Mouse (Mus musculus): Measurements from ENCODE around the gene Evx1. TPM values are rescaled to one million over a fixed set of nuclear protein-coding genes. Genes with fewer than 3 reads are reported as not detected.
A peak's percentile ranks its signal among the peaks of the same experiment; 100 is the strongest.

The Evx1 gene
- polyA plus RNA-seq, 1 experiment from 2014 or later: not detected

DNA sequence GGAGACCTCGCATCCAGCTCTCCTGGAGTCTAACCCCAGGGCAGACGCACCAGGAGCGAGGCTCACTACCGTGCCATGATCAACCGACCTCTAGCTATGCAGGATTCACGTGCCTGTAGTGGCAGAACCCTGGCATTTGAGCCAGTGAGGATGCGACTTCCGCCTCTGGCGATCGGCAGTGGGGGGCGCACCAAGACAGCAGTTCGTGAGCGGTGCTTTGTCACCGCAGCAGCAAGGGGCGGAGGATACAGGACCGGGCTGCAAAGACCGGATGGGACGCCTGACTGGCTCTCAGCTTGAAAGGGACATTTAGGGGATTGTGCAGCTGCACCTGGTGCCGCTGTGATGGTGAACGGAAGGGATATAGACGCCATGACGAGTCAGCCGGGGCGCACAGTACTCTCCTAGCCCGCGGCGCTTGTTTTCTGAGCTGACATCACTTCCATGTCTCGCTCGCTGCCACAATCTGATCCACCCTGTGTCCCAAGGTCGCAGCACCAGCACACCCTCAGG lies 7.4 kb upstream of the Evx1 start:
- peak overlapping the region; percentile 38 for H3K4me3 ChIP-seq (ENCODE audit: low read length)
- H3K4me2 ChIP-seq (replicated peaks; ENCODE audit: low read depth, low read length): peak overlapping the region; percentile 65
- H3K9ac ChIP-seq (ENCODE audit: low read depth, low read length): peak overlapping the region; percentile 32; the same call in 1 of the 2 replicates
- WGBS: under 1% methylated on average over 30 of the region's 30 CpGs
- H3K9me3 ChIP-seq (ENCODE audit: control insufficient read depth, low read length): no peaks in the 10 kb centered on the region
- H3K27ac ChIP-seq (ENCODE audit: low read depth, low read length): no peak overlapping the region
- peak; percentile 88 for ATAC-seq (ENCODE audit: low FRiP score, low TSS enrichment)
- H3K4me1 ChIP-seq (ENCODE audit: control insufficient read depth, insufficient read depth, low read length): no peaks in the 10 kb centered on the region
- H3K27me3 ChIP-seq (ENCODE audit: control insufficient read depth, insufficient read depth, low read length): peaks cover 55% of the 10 kb centered on the region
- no peaks in the 10 kb centered on the region for H3K36me3 ChIP-seq (ENCODE audit: control insufficient read depth, insufficient read depth, low read length)

DNA sequence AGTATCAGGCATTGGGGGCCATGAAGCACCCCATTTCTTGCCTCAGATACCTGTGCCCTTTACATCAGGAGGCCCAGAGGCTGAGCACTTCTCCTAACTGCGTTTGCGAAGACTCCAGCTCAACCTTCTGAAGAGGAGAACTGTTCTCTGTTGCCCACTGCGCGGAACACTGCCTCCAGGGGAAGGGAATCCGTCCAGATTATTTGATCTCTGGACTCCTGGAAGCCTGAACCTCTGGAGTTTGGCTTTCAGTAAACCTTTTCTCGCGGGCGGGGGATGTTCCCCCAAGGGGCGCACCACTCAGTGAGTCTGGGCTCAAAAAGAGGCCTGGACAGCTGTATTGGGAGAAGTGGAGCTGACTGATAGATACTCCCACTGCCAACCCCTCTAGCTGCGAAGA lies 3.5 kb upstream of the Evx1 start:
- no peak overlapping the region for H3K9ac ChIP-seq (ENCODE audit: low read depth, low read length)

DNA sequence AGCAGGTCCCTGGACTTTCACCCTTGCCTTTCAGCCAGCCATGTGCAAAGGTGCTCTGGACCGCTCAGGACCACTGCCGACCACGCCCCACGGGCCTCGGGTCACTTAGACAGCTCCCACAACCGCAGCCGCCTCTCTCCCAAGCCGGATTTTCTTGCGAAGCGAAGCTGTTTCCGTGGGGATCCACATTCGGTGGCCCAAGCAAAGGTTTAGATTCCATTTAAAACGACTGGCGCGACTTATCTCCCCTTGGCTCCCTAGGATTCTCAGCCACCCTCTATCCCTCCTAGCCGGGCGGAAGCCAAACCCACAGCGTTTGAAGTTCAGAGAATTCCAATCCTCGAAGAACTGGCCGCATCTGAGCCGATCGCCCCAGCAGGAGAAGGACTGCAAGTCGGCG lies 2.9 kb upstream of the Evx1 start:
- Histone ChIP-seq H3K4me1 (ENCODE audit: control insufficient read depth, insufficient read depth, low read length) (peaks cover 8% of the 10 kb centered on the region), H3K9ac (ENCODE audit: low read depth, low read length) (no peak overlapping the region), H3K36me3 (ENCODE audit: control insufficient read depth, insufficient read depth, low read length) (no peaks in the 10 kb centered on the region), H3K9me3 (ENCODE audit: control insufficient read depth, low read length) (no peaks in the 10 kb centered on the region), H3K27ac (ENCODE audit: low read depth, low read length) (no peak overlapping the region), H3K4me3 (ENCODE audit: low read length) (no peak overlapping the region), H3K27me3 (ENCODE audit: control insufficient read depth, insufficient read depth, low read length) (peaks cover 85% of the 10 kb centered on the region), H3K4me2 (replicated peaks; ENCODE audit: low read depth, low read length) (no peak overlapping the region)
- WGBS: 1% methylated on average over 24 of the region's 24 CpGs
- ATAC-seq (ENCODE audit: low FRiP score, low TSS enrichment): no peak

More for the DNA sequence above, 3.5 kb upstream of the Evx1 start:
- Histone ChIP-seq H3K9me3 (ENCODE audit: control insufficient read depth, low read length) (no peaks in the 10 kb centered on the region), H3K27ac (ENCODE audit: low read depth, low read length) (no peak overlapping the region), H3K4me1 (ENCODE audit: control insufficient read depth, insufficient read depth, low read length) (peaks cover 8% of the 10 kb centered on the region), H3K36me3 (ENCODE audit: control insufficient read depth, insufficient read depth, low read length) (no peaks in the 10 kb centered on the region), H3K27me3 (ENCODE audit: control insufficient read depth, insufficient read depth, low read length) (peaks cover 82% of the 10 kb centered on the region), H3K4me3 (ENCODE audit: low read length) (no peak overlapping the region), H3K4me2 (replicated peaks; ENCODE audit: low read depth, low read length) (no peak overlapping the region)
- WGBS: 34% methylated on average over 10 of the region's 10 CpGs
- no peak for ATAC-seq (ENCODE audit: low FRiP score, low TSS enrichment)

DNA sequence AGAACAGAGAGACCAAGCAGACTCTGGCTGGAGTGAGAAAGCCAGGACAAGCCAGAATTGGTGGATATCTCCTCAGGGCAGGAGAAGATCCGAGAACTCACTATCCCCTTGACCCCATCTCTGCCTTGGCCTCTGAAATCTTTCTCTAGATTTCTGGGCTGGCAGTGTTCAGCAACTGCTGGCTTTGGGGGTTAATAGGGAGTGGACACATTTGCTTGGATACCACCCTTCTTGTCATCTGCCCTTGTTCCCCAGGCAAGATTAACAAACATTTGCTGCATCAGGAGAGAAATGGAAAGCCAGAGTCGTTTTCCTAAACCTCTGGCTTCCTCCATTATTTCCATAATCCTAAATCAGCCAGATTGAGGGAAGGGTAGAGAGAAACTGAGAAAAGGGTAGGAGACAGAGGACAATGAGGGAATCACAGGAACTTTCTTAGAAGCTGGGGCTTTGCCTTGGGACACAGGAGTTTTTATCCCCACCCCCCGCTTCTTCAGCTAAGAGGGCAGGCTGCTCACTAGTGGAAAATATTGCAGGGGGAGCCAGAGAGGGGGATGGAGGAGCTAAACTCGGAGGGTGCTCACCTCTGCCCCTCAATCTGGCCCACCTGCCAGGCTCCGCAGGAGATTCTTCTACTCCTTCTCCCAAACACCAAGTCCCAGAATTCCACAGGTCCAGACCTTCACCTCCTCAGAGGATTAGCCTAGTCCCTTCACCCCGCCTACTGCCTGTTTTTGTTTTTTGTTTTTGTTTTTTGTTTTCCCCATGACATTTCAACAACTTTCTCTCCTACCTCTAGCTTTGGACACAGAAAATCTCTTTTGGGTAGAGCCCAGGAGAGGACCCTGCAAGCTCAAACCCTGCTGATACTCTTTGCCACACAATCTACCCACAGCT lies 1.4 kb upstream of the Evx1 start:
- H3K36me3 ChIP-seq (ENCODE audit: control insufficient read depth, insufficient read depth, low read length): no peaks in the 10 kb centered on the region
- no peak overlapping the region for H3K4me2 ChIP-seq (replicated peaks; ENCODE audit: low read depth, low read length)
- ATAC-seq (ENCODE audit: low FRiP score, low TSS enrichment): no peak
- H3K27ac ChIP-seq (ENCODE audit: low read depth, low read length): no peak overlapping the region
- peaks cover 15% of the 10 kb centered on the region for H3K4me1 ChIP-seq (ENCODE audit: control insufficient read depth, insufficient read depth, low read length)
- H3K4me3 ChIP-seq (ENCODE audit: low read length): no peak overlapping the region
- no peaks in the 10 kb centered on the region for H3K9me3 ChIP-seq (ENCODE audit: control insufficient read depth, low read length)
- H3K9ac ChIP-seq (ENCODE audit: low read depth, low read length): no peak overlapping the region
- H3K27me3 ChIP-seq (ENCODE audit: control insufficient read depth, insufficient read depth, low read length): peaks cover 89% of the 10 kb centered on the region
- 11% methylated on average over 6 of the region's 6 CpGs for WGBS

DNA sequence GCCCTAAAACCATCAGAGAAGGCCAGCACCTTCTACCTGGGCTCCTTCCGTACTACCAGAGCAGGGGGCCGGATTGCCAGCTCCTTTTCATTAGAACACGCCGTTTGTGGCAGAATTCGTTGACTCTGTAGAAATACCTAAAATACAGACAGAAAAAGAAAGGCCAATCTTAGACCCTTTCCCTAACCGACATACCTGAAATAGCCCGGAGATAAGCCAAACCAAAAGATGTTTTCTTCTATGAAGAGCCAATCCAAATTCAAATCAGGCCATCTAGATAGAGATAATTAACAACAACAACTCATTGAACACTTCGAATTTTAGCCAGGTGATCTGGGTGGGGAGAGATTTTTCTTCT lies 761 bp upstream of the Evx1 start:
- ATAC-seq (ENCODE audit: low FRiP score, low TSS enrichment): no peak
- Histone ChIP-seq H3K27me3 (ENCODE audit: control insufficient read depth, insufficient read depth, low read length) (peaks cover 89% of the 10 kb centered on the region), H3K27ac (ENCODE audit: low read depth, low read length) (no peak overlapping the region), H3K9ac (ENCODE audit: low read depth, low read length) (no peak overlapping the region), H3K4me3 (ENCODE audit: low read length) (no peak overlapping the region), H3K4me1 (ENCODE audit: control insufficient read depth, insufficient read depth, low read length) (peaks cover 15% of the 10 kb centered on the region), H3K4me2 (replicated peaks; ENCODE audit: low read depth, low read length) (no peak overlapping the region), H3K36me3 (ENCODE audit: control insufficient read depth, insufficient read depth, low read length) (no peaks in the 10 kb centered on the region), H3K9me3 (ENCODE audit: control insufficient read depth, low read length) (no peaks in the 10 kb centered on the region)
- 4% methylated on average over 8 of the region's 8 CpGs for WGBS

DNA sequence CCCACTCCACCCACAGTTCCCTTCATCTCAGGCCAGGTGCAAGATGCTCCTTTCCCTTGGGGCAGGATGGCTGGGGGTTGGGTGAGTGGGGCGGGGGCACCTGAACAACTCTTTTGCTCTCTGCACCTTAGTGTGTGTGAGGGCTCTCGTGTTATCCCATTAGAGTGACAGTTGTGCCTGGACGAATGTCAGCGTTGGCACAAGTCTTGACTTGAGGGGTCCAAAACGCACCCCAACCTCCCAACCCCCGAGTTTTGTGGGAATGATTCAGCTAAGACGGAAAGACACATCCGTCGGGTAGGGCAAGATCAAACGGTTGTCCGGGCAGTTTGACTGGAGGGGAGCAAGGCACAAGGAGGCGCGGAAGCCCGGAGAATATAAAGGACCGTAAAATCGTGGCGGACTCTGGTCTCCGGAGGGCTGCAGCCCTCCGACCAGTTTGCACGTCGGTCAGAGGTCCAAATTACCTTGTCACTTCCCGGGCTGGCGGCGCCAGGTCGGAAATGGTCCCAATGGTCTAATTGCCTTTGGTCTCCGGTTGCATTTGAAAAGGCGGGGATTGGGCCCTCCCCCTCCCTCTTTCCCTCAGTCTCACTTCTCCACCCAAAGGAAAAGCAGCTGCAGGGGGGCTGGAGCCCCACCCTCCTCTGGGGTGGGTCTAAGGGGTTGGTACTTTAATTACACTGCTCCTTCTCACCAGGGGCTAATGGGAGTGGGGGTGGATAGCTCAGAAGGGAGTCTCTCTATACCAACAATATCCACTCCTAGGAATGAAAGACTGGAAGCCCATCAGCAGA lies 1.2 kb downstream of the Evx1 start:
- no peak for ATAC-seq (ENCODE audit: low FRiP score, low TSS enrichment)
- no peak overlapping the region for H3K27ac ChIP-seq (ENCODE audit: low read depth, low read length)
- peak overlapping the region; percentile 19; the same call in 1 of the 2 replicates for H3K4me2 ChIP-seq (replicated peaks; ENCODE audit: low read depth, low read length)
- H3K36me3 ChIP-seq (ENCODE audit: control insufficient read depth, insufficient read depth, low read length): no peaks in the 10 kb centered on the region
- no peaks in the 10 kb centered on the region for H3K9me3 ChIP-seq (ENCODE audit: control insufficient read depth, low read length)
- H3K4me3 ChIP-seq (ENCODE audit: low read length): peak overlapping the region; percentile 22
- under 1% methylated on average over 27 of the region's 27 CpGs for WGBS
- H3K4me1 ChIP-seq (ENCODE audit: control insufficient read depth, insufficient read depth, low read length): peaks cover 15% of the 10 kb centered on the region
- H3K9ac ChIP-seq (ENCODE audit: low read depth, low read length): no peak overlapping the region
- peaks cover 90% of the 10 kb centered on the region for H3K27me3 ChIP-seq (ENCODE audit: control insufficient read depth, insufficient read depth, low read length)

DNA sequence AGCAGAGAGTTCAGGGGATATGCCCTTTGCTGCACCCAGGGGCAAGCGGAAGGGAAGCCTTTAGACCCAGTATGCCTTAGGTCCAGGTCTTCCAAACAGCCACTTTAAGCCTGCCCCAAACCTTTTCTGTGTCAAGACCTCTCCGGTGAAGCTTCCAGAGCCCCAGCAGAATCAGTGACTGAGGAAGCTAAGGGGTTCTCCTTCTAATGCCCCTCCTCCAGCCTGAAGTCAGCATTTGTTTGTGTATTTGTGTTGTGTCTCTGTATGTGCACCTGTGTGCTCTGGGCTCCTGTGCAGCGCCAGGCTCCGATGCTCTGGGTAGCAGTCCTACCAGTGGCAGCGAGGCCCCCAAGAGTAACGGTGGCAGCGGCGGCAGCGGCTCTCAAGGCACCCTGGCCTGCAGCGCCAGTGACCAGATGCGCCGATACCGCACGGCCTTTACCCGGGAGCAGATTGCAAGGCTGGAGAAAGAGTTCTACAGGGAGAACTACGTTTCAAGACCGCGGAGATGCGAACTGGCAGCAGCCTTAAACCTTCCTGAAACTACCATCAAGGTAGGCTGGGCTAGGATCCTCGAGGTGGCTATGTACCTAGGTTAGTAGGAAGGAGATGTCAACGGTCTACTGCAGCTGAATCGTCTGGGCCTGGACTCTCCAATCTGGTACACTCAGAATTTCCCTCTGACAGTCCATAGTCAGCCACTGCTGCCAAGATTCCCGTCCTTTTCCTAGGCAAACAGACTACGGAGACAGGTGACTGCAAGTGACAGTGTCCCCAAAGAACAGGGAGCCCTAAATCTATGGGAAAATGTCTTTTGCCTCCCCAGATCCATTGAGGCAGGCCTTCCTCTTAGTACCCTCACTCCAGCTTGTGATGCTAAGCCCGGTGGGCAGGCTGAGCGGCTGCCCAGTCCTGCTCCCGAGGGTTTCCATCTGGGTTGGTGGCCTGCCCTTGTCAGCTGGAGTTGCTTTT lies 2.4 kb downstream of the Evx1 start:
- WGBS: 7% methylated on average over 27 of the region's 27 CpGs
- peak overlapping the region; percentile 29; the same call in 1 of the 2 replicates for H3K4me3 ChIP-seq (ENCODE audit: low read length)
- peak overlapping the region; percentile 44; the same call in 1 of the 2 replicates for H3K4me2 ChIP-seq (replicated peaks; ENCODE audit: low read depth, low read length)
- H3K36me3 ChIP-seq (ENCODE audit: control insufficient read depth, insufficient read depth, low read length): no peaks in the 10 kb centered on the region
- H3K4me1 ChIP-seq (ENCODE audit: control insufficient read depth, insufficient read depth, low read length): peaks cover 15% of the 10 kb centered on the region
- no peak overlapping the region for H3K27ac ChIP-seq (ENCODE audit: low read depth, low read length)
- no peaks in the 10 kb centered on the region for H3K9me3 ChIP-seq (ENCODE audit: control insufficient read depth, low read length)
- ATAC-seq (ENCODE audit: low FRiP score, low TSS enrichment): no peak
- H3K27me3 ChIP-seq (ENCODE audit: control insufficient read depth, insufficient read depth, low read length): peaks cover 89% of the 10 kb centered on the region
- no peak overlapping the region for H3K9ac ChIP-seq (ENCODE audit: low read depth, low read length)

DNA sequence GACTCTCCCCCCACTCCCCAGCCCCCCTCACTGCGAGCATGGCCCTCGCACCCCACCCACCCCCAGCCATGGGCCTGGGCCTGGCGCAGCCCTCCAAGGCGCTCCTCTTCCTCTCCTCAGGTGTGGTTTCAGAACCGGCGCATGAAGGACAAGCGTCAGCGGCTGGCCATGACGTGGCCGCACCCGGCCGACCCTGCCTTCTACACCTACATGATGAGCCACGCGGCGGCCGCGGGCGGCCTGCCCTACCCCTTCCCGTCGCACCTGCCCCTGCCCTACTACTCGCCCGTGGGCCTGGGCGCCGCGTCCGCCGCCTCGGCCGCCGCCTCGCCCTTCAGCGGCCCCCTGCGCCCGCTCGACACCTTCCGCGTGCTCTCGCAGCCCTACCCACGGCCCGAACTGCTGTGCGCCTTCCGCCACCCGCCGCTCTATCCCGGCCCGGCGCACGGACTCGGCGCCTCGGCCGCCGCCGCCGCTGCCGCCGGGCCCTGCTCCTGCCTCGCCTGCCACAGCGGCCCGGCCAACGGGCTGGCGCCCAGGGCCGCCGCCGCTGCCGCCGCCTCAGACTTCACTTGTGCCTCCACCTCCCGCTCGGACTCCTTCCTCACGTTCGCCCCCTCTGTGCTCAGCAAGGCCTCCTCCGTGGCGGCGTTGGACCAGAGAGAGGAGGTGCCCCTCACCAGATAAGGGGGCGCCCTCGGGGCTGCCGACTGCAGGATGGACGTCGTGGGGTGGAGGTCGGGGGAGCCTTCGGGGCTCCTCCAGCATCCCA lies 3.3 kb downstream of the Evx1 start:
- 4% methylated on average over 61 of the region's 81 CpGs for WGBS
- peaks cover 15% of the 10 kb centered on the region for H3K4me1 ChIP-seq (ENCODE audit: control insufficient read depth, insufficient read depth, low read length)
- H3K4me2 ChIP-seq (replicated peaks; ENCODE audit: low read depth, low read length): peak overlapping the region; percentile 44
- H3K9ac ChIP-seq (ENCODE audit: low read depth, low read length): 0 out of 2 replicates have a peak overlapping the region, but pooled peaks have one; percentile 37
- no peak overlapping the region for H3K27ac ChIP-seq (ENCODE audit: low read depth, low read length)
- peak overlapping the region; percentile 29 for H3K4me3 ChIP-seq (ENCODE audit: low read length)
- H3K9me3 ChIP-seq (ENCODE audit: control insufficient read depth, low read length): no peaks in the 10 kb centered on the region
- peaks cover 92% of the 10 kb centered on the region for H3K27me3 ChIP-seq (ENCODE audit: control insufficient read depth, insufficient read depth, low read length)
- H3K36me3 ChIP-seq (ENCODE audit: control insufficient read depth, insufficient read depth, low read length): no peaks in the 10 kb centered on the region
- ATAC-seq (ENCODE audit: low FRiP score, low TSS enrichment): no peak

Data from kidney, embryonic 14.5 days (tissue).